Mouse (Mus musculus): ENCODE results near the gene Gpr62.
"Not testable (repeated sequence)": the region's sequence is repeated elsewhere in the genome, so short reads cannot be mapped to it uniquely, and the experiment has no call there.

Gpr62 gene

GRCm38 (mm10) chr9:106465571-106466200 is at the start of gene Gpr62:
Gene Gpr62 (minus strand): TSS chr9:106465938.
- no peak for DNase-seq

- no peak for DNase-seq
Observed at GRCm38 (mm10) chr9:106514273-106514672, 48.5 kb upstream of the Gpr62 start, which contains the start of gene Iqcf5. Gene Iqcf5 (plus strand): TSS chr9:106514573.

GRCm38 (mm10) chr9:106513566-106513965 is 47.8 kb upstream of the Gpr62 start:
- DNase-seq = no peak

DNA sequence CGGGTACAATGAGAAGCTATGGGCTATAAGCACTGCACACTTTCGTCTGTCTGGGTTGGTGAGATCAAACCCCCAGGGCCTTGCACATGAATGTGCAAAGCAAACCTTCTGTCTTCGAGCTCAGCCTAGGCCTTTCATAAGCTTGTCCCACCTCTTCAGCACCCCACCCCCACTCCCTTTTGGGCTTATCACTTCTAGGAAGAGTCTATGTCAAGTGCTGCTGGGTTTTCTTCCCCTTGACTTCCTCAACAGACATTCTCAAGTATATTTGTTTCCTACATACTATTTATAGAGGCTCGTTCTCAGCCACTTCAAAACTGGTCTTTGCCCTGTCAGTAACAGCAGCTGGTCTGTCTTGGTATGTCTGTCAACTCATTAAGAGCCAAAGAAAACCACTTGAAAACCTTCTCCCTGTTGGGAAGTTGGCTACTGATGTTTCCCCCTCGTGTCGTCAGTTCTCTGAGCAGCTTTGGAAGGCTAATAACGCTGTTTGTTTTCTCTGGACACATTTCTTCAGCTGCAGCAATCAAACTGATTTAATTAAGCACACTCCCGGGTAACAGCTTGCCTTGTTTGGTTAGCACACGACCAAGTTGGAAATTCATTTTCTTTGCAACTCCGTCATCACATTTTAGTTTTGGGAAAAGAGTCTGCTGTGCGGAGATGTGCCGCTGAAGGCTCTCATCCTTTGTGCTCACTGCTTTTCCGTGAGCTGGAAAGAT is 47.2 kb upstream of the Gpr62 start:
- peak; percentile 33 to 57 for DNase-seq

GRCm38 (mm10) chr9:106509356-106509755 is 43.6 kb upstream of the Gpr62 start:
- DNase-seq = no peak

DNA sequence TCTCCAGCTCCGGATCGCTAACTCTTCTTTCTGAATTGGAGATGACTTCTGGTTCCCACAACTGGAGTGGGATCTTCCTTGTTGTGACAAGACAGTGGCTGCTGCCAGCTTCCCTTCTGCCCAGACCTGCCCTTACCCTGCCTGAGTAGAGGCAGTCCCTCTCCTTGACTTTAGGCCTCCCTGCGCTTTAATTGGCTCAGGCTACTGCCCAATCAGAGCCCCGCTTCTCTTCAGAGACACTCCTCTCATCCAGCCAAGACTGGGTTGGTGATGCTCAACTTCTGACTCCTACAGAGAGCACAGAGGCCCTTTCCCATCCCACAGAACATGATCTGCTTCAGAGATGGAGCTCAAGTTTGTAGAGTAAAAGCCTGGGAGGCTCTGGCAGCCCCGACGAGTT is 38.5 kb upstream of the Gpr62 start:
- DNase-seq = no peak

DNA sequence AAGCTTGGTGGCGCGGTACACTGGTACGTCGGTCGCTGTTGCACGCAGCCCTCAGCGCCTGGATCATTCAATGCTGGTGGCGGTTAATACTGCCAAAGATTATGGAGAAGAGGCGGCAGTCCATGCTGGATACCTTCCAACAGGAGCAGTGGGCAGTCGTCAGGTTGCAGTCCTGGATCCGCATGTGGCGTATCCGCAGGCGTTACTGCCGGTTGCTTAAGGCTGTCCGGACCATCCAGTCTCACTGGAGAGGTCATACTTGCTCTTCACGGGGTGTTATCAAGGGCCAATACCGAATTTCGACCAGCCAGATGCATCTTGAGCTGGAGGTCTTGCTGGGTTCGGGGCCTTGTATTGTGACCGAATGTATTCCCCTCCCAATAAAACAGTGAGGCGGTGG is 36.1 kb upstream of the Gpr62 start:
- no peak for DNase-seq

DNA sequence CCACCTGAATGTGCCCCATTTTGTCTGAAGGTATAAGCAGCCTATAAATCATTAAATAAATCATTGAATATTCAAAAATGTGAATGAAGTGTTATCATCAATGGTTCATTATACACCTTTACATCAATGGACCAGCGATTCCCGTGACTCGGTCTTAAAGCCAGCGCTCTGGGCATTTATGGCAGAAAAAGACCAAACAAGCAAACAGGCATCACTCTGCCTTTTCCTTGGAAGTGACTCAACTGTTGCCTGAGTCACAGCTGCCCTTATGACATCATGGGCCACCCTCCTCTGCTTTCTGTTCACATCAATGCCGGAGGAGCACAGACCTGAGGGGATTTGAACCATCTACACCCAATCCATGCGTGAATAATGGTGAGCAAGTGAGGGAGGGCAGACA is 33.9 kb upstream of the Gpr62 start, which contains the start of gene Iqcf1:
TSS of gene Iqcf1 (plus strand) at position 301 of the 400 bp plus-strand sequence.
- DNase-seq = no peak

DNA sequence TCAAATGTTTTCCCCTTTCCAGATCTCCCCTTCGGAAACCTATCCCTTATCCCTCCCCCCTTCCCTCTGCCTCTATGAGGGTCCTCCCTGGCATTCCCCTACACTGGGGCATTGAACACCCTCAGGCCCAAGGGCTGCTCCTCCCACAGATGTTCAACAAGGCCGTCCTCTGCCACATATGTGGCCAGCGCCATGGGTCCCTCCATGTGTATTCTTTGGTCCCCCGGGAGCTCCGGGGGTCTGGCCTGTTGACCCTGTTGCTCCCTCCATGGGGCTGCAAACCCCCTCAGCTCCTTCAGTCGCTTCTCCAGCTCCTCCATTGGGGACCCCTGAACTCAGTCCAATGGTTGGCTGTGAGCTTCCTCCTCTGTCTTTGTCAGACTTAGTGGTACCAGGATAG is 21.9 kb upstream of the Gpr62 start:
- DNase-seq = not testable (repeated sequence)

DNA sequence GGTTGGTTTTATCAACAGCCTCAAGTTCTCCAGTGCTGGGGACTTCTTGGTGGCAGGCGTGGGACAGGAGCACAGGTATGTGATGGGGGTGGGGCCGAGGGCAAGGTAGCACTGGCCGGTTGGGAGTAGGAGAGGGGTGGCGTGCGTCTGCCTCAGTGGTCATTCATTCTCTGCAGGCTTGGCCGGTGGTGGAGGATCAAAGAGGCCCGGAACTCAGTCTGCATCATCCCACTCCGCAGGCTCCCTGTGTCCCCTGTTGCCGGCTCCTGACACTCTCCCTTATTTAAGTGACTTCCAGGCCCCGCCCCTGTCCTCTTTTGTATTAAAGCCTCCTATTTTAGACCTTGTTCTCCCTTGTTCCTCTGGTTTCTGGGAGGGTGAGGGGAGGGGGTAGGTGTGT is 19.3 kb upstream of the Gpr62 start:
- no peak for DNase-seq

DNA sequence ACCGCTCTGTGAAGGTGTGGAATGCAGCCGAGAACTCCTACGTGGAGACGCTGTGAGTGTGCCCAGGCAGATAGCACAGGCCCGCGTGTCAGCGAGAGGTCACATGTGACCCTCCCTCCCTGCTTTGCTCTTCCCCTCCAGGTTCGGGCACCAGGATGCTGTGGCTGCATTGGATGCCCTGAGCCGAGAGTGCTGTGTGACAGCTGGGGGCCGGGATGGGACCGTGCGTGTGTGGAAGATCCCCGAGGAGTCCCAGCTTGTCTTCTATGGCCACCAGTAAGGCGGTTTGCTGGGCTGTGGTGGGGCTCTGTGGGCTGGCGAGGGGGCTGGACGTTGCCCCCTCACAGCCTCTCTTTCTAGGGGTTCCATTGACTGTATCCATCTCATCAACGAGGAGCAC is 17.9 kb upstream of the Gpr62 start:
- no peak for DNase-seq

GRCm38 (mm10) chr9:106483136-106483535 is 17.4 kb upstream of the Gpr62 start:
- no peak for DNase-seq

DNA sequence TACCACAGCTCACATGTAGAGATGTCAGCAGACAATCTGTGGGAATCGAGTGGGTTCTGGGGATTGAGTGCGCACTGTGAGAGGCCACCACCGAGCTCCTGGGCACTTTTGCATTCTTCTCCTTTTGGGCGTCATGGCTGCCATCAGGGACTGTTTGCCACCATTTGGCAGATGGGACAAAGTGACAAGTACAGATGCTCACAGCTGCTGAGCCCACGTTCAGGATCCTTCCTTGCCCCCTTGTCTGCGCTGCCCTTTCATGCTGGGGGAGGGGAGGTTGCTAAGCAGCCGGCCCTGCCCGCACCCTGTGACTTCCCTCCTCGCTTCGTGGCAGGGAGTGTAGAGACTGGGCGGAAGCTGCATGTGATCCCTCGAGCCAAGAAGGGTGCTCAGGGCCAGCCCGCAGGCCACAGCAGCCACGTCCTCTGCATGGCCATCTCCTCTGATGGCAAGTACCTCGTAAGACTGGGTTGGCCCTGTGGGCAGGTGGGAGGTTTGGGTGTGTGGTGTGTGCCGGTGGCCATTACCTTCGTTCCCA is 16.9 kb upstream of the Gpr62 start:
- no peak for DNase-seq

DNA sequence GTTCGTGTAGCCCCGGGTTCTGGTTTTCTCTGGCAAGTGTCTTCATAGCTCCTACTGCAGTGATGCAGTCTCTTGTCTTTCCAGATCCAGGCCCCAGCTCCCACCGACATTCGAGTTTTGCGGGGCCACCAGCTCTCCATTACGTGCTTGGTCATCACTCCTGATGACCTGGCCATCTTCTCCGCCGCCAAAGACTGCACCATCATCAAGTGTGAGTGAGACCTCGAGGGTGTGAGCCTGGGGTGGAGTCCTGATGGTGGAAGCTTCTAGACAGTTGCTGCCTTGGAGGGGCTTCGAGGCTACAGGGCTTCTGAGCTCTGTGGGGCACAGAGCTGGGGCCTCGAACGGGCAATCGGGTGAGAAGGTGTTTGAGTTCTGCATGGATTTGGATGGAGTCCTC is 15.9 kb upstream of the Gpr62 start:
- no peak for DNase-seq

DNA sequence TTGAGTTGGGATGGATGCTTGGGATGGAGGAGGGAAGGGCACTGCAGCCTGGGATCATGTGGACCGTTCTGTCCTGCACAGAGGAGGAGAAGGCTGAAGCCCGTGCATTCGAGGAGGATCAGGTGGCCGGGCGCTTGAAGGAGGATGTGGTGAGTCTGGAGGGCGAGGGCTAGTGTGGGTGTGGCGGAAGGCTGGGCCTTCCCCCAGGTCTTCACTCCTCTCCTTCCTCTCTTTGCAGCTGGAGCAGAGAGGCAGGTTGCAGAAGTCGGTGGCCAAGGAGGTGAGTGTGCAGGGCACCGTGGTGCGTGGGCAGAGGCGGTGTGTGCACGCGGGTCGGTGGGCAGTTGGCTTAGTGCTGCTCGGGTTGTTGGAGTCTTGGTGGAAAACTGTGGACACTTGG is 15.3 kb upstream of the Gpr62 start:
- DNase-seq = no peak

DNA sequence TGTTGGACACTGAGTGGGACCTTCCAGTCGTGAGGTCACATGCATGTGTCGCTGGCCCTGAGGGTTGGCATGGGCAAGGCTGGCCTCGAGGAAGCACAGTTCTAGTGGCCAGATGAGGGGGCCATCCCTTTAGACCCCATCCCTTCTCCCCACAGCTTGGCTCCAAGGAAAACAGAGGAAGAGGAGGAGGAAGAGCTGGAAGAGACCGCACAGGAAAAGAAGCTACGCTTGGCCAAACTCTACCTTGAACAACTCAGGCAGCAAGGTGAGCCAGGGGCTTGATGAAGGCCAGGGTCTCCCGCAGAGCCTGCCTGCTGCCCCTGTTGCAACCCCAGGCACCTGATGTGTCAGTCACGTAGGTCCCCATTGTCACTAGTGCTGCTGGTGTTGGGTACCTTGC is 14.8 kb upstream of the Gpr62 start:
- no peak for DNase-seq

DNA sequence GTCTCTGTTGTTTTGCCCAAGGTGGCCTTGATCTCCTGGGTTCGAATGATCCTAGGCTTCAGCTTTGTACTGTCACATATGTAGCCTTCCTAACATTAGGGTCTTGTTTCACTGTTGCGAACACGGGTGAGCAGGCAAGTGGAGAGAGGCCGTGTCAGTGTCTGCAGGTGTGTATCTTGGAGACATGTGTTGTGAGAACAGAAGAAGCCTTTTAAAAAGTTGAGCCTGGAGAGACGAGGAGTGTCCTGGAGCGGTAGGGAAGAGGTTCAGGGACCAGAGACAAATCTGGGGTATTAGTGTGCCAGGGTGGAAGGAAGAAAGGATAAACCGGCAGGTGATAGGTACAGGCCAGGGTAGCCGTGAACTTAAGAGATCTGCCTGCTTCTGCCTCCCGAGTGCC is 12.4 kb upstream of the Gpr62 start:
- no peak for DNase-seq

- DNase-seq = no peak
Observed at GRCm38 (mm10) chr9:106477649-106478048, 11.9 kb upstream of the Gpr62 start.

DNA sequence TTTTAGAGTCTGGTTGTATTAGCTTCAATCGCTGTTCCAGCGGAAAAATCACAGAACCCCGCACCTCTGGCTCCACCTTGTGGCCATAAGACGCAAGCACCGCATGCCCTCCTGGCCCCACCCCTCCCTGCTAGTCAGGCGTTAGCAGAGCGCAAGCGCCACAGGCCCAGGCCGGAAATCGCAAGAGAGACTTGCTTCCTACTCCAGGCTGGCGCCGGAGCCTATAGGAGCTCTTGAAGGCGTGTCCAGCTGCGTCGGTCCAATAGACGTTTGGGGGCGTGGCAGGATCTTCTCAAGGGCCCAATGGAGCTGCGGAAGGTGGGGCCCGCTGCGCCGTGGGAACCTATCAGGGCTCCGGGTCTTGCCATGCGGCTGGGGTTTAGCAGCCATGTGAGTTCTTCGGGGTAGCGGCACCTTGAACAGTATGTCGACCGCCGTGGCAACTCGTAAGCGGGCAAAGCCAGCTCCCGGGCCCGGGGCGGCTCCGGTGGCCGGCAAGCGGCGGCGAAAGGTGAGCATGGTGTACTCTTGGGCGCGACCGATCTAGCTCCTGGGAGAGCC is 11.3 kb upstream of the Gpr62 start, which contains the start of gene Parp3:
TSS of gene Parp3 (minus strand) at position 26 of the 561 bp plus-strand sequence.
- peak; percentile 98 to 99 for DNase-seq

GRCm38 (mm10) chr9:106476002-106476923 is 10.5 kb upstream of the Gpr62 start:
- DNase-seq = peak in 1 of 2 experiments; percentile 62

DNA sequence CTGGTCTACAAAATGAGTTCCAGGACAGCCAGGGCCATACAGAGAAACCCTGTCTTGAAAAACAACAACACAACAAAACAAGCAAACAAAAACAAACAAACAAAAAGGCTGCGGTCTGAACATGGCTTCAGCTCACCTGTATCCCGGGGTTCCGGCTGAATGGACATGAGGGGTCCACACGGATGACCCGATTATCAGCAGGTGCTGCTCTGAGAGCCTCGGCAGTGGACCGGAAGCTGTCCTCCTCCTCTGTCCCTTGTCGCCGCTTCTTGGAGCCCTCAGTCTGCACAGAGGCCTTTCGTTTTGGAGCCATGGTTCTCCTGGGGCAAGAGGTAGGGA is 9.9 kb upstream of the Gpr62 start, which contains the start of gene Rrp9:
TSS of gene Rrp9 (plus strand) at position 301 of the 339 bp plus-strand sequence.
- DNase-seq = no peak

DNA sequence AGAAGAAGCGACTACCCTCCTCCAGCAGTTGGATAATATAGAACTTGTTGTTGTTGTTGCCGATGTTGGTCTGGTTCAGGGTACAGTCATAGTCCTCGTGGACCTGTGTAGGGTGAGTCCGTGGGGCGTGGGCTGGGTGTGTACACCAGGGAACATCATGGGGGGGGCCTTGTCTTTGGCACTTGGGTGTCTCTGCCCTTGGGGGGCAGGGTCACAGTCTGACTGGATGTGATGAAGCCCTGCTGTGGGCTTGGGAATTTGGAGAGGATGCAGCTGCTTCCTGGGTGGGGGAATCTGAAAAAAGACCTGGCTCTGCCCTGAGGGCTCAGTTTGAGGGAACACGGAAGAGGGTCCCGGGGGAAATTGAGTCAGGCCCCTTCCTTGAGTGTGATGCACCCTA is 9.3 kb upstream of the Gpr62 start:
- peak; percentile 51 to 68 for DNase-seq

GRCm38 (mm10) chr9:106474456-106474855 is 8.7 kb upstream of the Gpr62 start:
- peak; percentile 85 to 87 for DNase-seq

All from kidney, postnatal 4 days (tissue).